Mouse (Mus musculus) right cerebral cortex, adult 2 months (tissue): ENCODE measurements around the gene Mroh8.
"Not testable (repeated sequence)": the region's sequence is repeated elsewhere in the genome, so short reads cannot be mapped to it uniquely, and the experiment has no call there.

Source experiments
- DNase-seq, 2 experiments: peaks; one replicate each; pipeline ENCODE4 v3.0.0; 2021 to 2022; ENCODE audit warnings: low spot score in 2 of 2

The Mroh8 gene

DNA sequence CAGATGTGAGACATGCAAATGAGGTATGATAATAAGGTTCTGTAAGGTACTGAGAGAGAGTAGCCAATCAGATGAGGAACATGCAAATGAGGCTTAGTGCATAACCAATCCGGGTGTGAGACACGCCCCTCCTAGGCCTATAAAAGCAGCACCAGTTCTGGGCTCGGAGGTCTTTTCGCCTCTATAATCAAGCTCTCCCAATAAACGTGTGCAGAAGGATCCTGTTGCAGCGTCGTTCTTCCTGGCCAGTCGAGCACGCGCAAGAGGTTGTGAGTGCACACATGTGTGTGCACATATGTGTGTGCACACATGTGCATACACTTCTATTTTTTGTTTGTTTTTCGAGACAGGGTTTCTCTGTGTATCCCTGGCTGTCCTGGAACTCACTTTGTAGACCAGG, 80.9 kb downstream of the Mroh8 start:
- not testable (repeated sequence) for DNase-seq

DNA sequence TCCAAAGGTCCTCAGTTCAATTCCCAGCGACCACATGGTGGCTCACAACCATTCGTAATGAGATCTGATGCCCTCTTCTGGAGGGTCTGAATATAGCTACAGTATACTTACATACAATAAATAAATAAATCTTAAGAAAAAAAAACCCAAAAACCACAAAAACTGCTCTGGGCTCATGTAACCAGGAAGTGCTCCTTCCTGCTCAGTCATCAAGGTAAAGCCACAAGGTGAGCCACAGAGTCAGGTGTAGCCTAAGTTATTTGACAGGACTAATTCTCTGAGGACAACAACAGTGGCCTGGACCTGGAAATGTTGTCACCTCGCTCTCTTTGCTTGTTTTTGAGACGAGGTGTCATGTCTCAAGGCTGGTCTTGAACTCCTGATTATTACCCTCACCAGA, 88.7 kb downstream of the Mroh8 start:
- DNase-seq = no peak

DNA sequence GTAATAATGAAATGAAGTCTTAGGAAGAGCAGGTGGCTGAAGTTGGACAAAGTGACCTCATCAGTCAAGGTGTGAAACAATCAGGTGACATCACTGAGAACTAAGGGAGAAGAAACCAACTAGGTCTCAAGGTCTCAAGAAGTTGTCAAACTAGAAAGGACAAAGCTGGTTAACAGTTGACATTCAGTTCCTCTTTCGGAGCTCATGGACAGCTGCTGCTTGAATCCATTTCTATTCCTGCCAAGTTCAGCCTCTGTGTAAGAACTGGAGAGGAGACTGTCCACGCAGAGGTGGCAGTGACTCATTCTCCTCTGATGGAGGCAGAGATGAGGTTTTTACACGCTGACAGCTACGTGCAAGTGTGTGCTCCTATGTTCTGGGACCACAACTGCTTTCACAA, 92.1 kb downstream of the Mroh8 start:
- DNase-seq = peak in 1 of 2 experiments; percentile 10

DNA sequence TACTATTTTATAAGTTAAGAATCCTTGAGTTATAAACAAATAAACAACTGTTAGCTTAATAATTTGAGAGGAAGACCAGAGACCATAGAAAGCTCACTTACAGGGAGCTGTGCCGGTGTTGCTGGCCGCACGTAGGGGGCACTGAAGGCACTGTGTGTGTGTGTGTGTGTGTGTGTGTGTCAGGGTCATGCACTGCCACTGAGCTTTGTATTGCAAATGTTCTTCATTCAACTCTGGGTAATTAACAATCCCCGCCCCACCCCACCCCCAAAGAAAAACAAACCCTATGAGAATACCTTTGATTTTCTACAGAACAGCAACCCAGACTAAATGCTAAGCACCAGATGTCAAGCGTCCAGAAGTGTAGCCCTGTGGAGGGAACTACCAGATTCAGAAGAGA, 92.8 kb downstream of the Mroh8 start:
- DNase-seq = no peak

DNA sequence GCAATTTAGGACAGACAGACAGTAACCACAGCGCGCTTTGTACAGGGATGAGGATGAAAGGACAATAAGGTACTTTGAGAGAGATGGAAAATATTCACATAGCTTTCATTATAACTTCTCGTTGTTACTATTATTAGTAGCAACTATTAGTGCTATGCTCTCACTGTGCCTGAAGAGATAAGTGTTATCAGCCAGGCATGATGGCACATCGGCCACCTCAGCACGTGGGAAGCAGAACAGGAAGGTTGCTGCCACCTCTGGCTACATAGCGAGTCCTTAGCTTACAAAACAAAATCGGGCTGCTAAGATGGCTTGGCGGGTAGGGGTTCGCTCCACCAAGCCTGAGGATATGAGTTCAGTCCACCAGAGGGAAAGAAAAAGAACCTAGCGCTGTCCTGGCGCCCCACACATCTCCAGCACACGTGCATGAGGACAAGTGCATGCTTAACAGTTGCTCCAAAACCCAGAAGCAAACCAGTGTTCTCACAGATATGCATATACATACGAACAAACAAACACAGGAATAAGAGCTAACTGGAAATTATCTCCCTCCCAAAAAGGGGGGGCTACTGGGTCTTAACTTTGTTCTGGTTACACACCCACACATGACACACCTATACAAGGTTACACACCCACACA, 94.2 kb downstream of the Mroh8 start:
- no peak for DNase-seq

DNA sequence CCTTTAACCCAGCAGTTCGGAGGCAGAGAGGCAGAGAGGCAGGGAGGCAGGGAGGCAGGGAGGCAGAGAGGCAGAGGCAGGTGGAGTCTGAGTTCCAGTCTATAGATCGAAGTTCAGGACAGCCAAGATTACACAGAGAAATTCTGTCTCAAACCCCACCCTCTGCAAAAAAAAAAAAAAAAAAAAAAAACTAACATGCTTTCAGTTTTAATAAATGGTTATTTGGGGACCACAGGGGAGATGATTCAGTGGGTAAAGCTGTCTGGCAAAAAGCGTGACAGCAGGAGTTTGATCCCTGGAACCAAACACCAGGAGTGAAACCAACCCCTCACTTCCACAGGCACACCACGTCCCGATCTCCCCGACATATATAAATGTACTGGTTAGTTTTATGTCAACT, 101.2 kb downstream of the Mroh8 start:
- no peak for DNase-seq

DNA sequence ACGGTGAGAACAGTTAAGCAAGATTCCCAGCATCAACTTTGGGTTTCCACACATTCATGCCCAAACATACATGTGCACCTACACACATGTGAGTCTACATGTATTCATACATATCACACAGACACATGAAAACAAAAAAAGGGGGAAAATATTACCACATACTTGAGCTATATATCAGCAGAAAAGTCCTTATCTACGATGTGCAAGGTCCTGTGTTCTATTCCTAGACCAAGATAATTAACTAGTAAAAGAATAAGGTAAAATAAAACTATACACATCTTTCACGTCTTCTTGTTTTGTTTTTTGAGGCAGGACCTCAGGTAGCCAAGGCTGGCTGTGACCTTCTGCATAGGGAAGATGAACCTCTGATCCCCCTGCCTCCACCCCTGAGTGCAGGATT, 103.1 kb downstream of the Mroh8 start:
- DNase-seq = no peak

DNA sequence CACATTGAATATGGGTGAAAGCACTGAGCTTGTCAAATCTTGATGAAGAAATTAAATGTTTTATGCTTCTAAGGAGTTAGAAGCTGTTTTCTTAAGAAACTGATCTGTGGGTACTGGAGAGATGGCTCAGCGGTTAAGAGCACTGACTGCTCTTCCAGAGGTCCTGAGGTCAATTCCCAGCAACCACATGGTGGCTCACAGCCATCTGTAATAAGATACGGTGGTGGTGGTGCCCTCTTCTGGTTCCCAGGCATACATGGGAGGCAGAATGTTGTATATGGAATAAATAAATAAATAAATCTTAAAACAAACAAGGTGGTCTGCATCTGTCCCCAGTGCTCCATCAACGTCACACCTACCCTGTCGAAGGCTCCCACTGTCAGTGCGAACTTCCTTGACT, 104.9 kb downstream of the Mroh8 start:
- DNase-seq = no peak

DNA sequence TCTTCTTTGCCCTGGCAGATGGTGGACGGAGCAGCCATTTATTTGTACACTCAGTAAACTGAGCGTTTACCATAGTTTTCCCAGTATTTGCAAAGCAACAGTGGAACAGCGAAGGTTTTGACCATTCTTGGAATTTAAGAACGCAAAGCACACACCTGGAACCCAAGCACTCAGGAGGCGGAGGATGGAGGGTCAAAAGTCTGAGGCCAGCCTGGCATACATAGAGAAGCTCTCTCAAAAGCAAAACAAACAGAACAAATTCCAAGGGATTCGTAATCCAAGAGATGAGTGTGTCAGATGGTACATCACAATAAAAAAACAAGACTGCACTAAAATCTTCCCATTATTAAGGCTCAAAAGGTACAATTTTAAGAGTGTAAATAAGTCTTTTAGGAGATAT, 105.8 kb downstream of the Mroh8 start:
- no peak for DNase-seq

DNA sequence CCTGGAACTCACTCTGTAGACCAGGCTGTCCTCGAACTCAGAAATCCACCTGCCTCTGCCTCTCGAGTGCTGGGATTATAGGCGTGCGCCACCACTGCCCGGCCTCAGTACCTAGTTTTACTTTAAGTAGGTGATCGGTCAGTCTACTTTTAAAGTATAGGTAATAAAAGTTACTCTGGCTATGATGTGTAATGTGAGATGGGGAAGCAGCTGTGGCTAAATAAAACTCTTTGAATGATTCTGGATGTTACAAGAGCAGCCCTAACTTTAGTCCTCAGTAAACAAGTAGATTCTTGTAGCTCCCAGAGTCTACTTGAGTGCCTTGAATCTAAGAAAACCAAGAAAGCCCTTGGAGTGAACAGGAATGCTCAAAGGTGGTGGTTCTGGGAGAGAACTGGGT, 106.4 kb downstream of the Mroh8 start:
- DNase-seq = no peak

DNA sequence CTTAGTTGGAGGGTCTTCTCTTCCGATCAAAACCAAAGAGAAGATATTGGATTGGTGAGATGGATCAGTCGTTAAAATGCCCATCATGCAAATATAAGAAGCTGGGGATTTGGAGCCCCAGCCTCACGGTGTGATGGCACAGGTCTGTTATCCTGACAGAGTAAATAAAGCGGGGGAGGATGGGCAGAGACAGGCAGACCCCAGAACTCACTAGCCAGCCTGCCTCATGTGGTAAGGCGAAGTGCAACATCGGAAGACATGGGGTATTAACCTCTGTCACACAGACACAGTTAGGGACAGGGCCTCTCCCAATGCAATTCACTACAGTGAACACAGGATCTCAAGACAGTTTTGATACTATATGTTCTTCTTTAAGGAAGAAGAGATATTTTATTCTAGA, 108.7 kb downstream of the Mroh8 start:
- DNase-seq = no peak

DNA sequence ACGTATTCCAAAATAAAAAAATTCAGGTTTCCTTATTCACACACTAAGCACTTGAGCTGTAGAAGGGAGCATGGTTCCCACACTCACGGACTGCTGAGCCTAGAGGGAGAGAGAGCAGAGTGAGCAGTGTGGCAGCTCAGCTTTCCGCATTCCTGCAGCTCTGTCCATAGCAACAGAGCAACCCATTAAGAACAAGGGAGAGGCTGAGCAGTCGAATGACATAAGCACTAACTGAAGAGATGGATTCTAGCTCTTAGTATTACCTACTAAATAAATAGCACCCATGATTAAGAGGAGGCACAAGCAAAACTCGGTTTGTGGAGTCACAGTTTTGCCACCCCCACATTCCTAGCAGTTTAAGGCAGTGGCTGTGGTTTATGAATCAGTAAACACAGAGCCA, 109.2 kb downstream of the Mroh8 start:
- DNase-seq = peak; percentile 17 to 23

DNA sequence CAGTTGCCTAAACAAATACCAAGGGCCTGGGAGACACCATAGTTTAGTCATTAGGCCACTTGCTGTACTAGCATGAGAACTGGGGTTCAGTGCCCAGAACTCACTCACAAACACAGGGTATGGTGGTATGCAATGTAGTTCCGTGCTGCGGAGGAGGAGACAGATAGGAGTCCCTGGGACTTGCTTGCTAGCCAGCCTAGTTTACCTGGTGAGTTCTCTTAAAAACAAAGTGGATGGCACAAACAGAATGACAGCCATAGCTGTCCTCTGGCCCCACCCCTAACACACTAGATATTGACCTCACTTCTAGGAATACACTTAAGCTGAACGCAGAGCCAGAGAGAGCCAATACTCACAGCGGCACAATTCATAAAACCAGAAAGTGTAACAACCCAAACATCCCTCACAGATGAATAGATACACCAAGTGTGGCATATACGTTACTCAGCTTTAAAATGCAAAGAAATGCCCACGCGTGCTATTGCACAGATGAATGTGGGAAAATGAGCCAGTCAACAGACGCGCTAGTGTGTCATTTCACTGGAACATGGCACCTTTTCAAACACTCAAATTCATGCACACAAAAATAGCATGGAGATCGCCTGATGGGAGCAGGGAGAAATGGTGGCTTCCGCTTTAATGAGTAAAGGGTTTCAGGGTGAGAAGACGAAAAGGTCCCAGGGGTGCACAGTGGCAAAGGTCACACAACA, 112.8 kb downstream of the Mroh8 start:
- DNase-seq = peak; percentile 14 to 32

DNA sequence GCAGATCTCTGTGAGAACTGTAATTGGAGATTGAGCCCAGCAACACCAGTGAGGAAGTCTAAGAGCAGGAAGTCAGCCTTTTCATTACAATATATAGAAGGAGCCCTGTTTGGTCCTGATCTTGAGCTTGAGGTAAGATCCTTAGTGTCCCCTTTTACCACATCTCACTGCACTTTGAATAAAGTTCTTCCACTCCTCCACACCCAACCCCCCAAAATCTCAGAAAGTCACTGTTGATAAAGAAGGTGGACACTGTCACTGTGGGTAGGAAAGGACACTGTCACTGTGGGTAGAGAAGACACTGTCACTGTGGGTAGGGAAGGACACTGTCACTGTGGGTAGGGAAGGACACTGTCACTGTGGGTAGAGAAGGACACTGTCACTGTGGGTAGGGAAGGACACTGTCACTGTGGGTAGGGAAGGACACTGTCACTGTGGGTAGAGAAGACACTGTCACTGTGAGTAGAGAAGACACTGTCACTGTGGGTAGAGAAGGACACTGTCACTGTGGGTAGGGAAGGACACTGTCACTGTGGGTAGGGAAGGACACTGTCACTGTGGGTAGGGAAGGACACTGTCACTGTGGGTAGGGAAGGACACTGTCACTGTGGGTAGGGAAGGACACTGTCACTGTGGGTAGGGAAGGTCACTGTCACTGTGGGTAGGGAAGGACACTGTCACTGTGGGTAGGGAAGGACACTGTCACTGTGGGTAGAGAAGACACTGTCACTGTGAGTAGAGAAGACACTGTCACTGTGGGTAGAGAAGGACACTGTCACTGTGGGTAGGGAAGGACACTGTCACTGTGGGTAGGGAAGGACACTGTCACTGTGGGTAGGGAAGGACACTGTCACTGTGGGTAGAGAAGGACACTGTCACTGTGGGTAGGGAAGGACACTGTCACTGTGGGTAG, 113.8 kb downstream of the Mroh8 start:
- DNase-seq = not testable (repeated sequence)

DNA sequence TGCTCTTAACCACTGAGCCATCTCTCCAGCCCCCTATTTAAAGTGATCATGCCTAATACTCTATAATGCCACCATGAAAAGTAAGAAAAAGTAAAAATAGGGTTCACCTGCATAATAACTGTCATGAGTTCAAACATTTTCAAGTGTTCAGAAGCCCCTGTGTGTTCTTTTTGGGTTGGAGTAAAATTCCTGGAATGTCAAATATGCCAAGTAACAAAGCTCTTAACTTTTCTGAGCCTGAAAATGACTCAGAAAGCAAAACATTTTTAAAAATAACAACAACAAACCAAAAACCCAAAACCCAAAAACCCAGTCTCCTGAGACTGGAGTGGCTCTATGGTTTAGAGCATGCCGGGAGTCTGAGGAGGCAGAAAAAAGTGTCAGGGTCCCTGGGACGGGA, 115.2 kb downstream of the Mroh8 start:
- DNase-seq = no peak
